Comparison of ENCODE assay signal across 8 mouse cellular contexts in genomic region chr14:59201604-59202215, GRCm38 (mm10). TPM values are rescaled to one million over a fixed set of nuclear protein-coding genes. Genes with fewer than 3 reads are reported as not detected.
DNase-seq lines count a peak whose midpoint lies in the region; ATAC-seq lines count a peak whose summit lies in the region.

No protein-coding gene starts in this region.

- intact Hi-C loops in left cerebral cortex, postnatal 25 days (cut with DNase I), result no loop called here

- peaks cover 39% of the 10 kb centered on the region for H3K4me1 ChIP-seq in forebrain, embryonic 12.5 days
- peaks cover 40% of the 10 kb centered on the region for H3K4me1 ChIP-seq in liver, embryonic 13.5 days (replicated peaks)

- ATAC-seq in forebrain, embryonic 12.5 days (ENCODE audit: low FRiP score), result no peak
- no peak for ATAC-seq in liver, embryonic 13.5 days (ENCODE audit: low read depth)
- no peak for ATAC-seq in megakaryocyte progenitor cell, adult 5-6 weeks (replicated peaks; ENCODE audit: poor library complexity)

- no peaks in the 10 kb centered on the region for H3K9me3 ChIP-seq in forebrain, embryonic 12.5 days
- H3K9me3 ChIP-seq in liver, embryonic 13.5 days (replicated peaks), result no peaks in the 10 kb centered on the region

- H3K27me3 ChIP-seq in forebrain, embryonic 12.5 days, result no peaks in the 10 kb centered on the region
- H3K27me3 ChIP-seq in liver, embryonic 13.5 days, result no peaks in the 10 kb centered on the region

- peak overlapping the region; percentile 97 for H3K27ac ChIP-seq in forebrain, embryonic 12.5 days
- H3K27ac ChIP-seq in liver, embryonic 13.5 days, result peak overlapping the region; percentile 90

- no peaks in the 10 kb centered on the region for H3K36me3 ChIP-seq in forebrain, embryonic 12.5 days (replicated peaks)
- H3K36me3 ChIP-seq in liver, embryonic 13.5 days, result no peaks in the 10 kb centered on the region

- WGBS in forebrain, embryonic 12.5 days, result under 1% methylated on average over 21 of the region's 21 CpGs
- WGBS in liver, embryonic 13.5 days (ENCODE audit: insufficient replicate concordance), result 4% methylated on average over 21 of the region's 21 CpGs

- peak overlapping the region; percentile 83 for H3K4me3 ChIP-seq in forebrain, embryonic 12.5 days (replicated peaks)
- peak overlapping the region; percentile 84 for H3K4me3 ChIP-seq in liver, embryonic 13.5 days (replicated peaks)

- peak overlapping the region; percentile 93 for H3K9ac ChIP-seq in forebrain, embryonic 12.5 days
- peak overlapping the region; percentile 89 for H3K9ac ChIP-seq in liver, embryonic 13.5 days

- H3K4me2 ChIP-seq in forebrain, embryonic 12.5 days, result peak overlapping the region; percentile 67
- H3K4me2 ChIP-seq in liver, embryonic 13.5 days, result peak overlapping the region; percentile 90

- DNase-seq in embryo, embryonic 10.5 days (ENCODE audit: low spot score), result peak; percentile 55
- no peak for DNase-seq in embryo, embryonic 11 days
- DNase-seq in CD4-positive helper T cell, adult 2 months (ENCODE audit: low read depth, low spot score), result peak; percentile 74
- DNase-seq in liver, embryonic 13.5 days, result no peak
- no peak for DNase-seq in adrenal gland, adult 18-20 months (ENCODE audit: low spot score in 2 of 2)
- DNase-seq in left cerebral cortex, postnatal 25 days (ENCODE audit: low spot score in 2 of 2), result no peak

RNA-seq across cellular contexts. Expression of gene Rcbtb1, which starts 0.7 kb away (rescaled TPM):
- polyA plus RNA-seq in forebrain, embryonic 12.5 days (2016; fragmentation: Nextera tagmentation; extraction: Ambion mirVana), result 128 and 130 TPM in 2 replicates
- polyA plus RNA-seq in liver, embryonic 13.5 days (2015; fragmentation: Nextera tagmentation; extraction: Ambion mirVana), result 17.5 and 23.1 TPM in 2 replicates
- 16.8 and 17.6 TPM in 2 replicates for total RNA-seq in megakaryocyte progenitor cell, adult 5-6 weeks (2015)
- total RNA-seq in megakaryocyte progenitor cell, adult 5-6 weeks (2017), result 9.5 and 14.7 TPM in 2 replicates
- total RNA-seq in adrenal gland, adult 18-20 months (2021), result 10 to 100 TPM; 18.7 to 33.5 TPM
- 10 to 100 TPM; 26.2 to 27.0 TPM for total RNA-seq in left cerebral cortex, postnatal 25 days (2021)

RNA-seq across cellular contexts. Expression of gene Gm5142, which starts 23.2 kb away (rescaled TPM):
- not detected in 2 replicates for polyA plus RNA-seq in forebrain, embryonic 12.5 days (2016; fragmentation: Nextera tagmentation; extraction: Ambion mirVana)
- polyA plus RNA-seq in liver, embryonic 13.5 days (2015; fragmentation: Nextera tagmentation; extraction: Ambion mirVana), result not detected in 2 replicates
- not detected in 2 replicates for total RNA-seq in megakaryocyte progenitor cell, adult 5-6 weeks (2015)
- not detected in 2 replicates for total RNA-seq in megakaryocyte progenitor cell, adult 5-6 weeks (2017)
- total RNA-seq in adrenal gland, adult 18-20 months (2021), result not detected
- total RNA-seq in left cerebral cortex, postnatal 25 days (2021), result not detected

RNA-seq across cellular contexts. Expression of gene Gm6904, which starts 58.3 kb away (rescaled TPM):
- not detected in 2 replicates for polyA plus RNA-seq in forebrain, embryonic 12.5 days (2016; fragmentation: Nextera tagmentation; extraction: Ambion mirVana)
- polyA plus RNA-seq in liver, embryonic 13.5 days (2015; fragmentation: Nextera tagmentation; extraction: Ambion mirVana), result not detected in 2 replicates
- total RNA-seq in megakaryocyte progenitor cell, adult 5-6 weeks (2015), result 1.1 TPM in 1 of 2 replicates, not detected in the other
- total RNA-seq in megakaryocyte progenitor cell, adult 5-6 weeks (2017), result 0.30 TPM in 1 of 2 replicates, not detected in the other
- not detected for total RNA-seq in adrenal gland, adult 18-20 months (2021)
- not detected for total RNA-seq in left cerebral cortex, postnatal 25 days (2021)

RNA-seq across cellular contexts. Expression of gene 1700129C05Rik, which starts 59.0 kb away (rescaled TPM):
- polyA plus RNA-seq in forebrain, embryonic 12.5 days (2016; fragmentation: Nextera tagmentation; extraction: Ambion mirVana), result not detected in 2 replicates
- polyA plus RNA-seq in liver, embryonic 13.5 days (2015; fragmentation: Nextera tagmentation; extraction: Ambion mirVana), result not detected in 2 replicates
- not detected in 2 replicates for total RNA-seq in megakaryocyte progenitor cell, adult 5-6 weeks (2015)
- total RNA-seq in megakaryocyte progenitor cell, adult 5-6 weeks (2017), result not detected in 2 replicates
- total RNA-seq in adrenal gland, adult 18-20 months (2021), result not detected
- total RNA-seq in left cerebral cortex, postnatal 25 days (2021), result not detected

Comparison
In these comparisons a context has a peak if more than half of its experiments do, and no peak if none do; other contexts are left out.
1. DNase-seq: peak in embryo, embryonic 10.5 days (single experiment) and CD4-positive helper T cell, adult 2 months (single experiment); none in embryo, embryonic 11 days (single experiment), liver, embryonic 13.5 days (single experiment), adrenal gland, adult 18-20 months (0 of 2) and left cerebral cortex, postnatal 25 days (0 of 2).